Mouse (Mus musculus) forebrain, embryonic 12.5 days (tissue): Measurements from ENCODE around the gene Mcrip1. TPM values are rescaled to one million over a fixed set of nuclear protein-coding genes. Genes with fewer than 3 reads are reported as not detected.
"Not testable (repeated sequence)": the region's sequence is repeated elsewhere in the genome, so short reads cannot be mapped to it uniquely, and the experiment has no call there.

Experiments used
- ATAC-seq: fragments of 200-750 bp; cut with Nextera tagmentation; 2 replicates; pipeline ENCODE4 v1.8.0; 2017; ENCODE audit warnings: moderate TSS enrichment; ENCODE audit not compliant: low FRiP score
- H3K27ac ChIP-seq: fragments of 300-500 bp; sonication (generic); 2 replicates; pipeline ENCODE4 v1.5.1; 2016; ENCODE audit warnings: mild to moderate bottlenecking
- H3K27me3 ChIP-seq: fragments of 300-500 bp; sonication (generic); 2 replicates; pipeline ENCODE4 v1.6.1; 2016; ENCODE audit warnings: mild to moderate bottlenecking
- H3K36me3 ChIP-seq: fragments of 300-500 bp; sonication (generic); replicated peaks from 2 replicates; pipeline ENCODE4 v1.6.1; 2016; ENCODE audit warnings: mild to moderate bottlenecking
- H3K4me1 ChIP-seq: fragments of 300-500 bp; sonication (generic); 2 replicates; pipeline ENCODE4 v1.6.1; 2016
- H3K4me2 ChIP-seq: fragments of 300-500 bp; sonication (generic); 2 replicates; pipeline ENCODE4 v1.6.1; 2016; ENCODE audit warnings: mild to moderate bottlenecking, moderate library complexity
- H3K4me3 ChIP-seq: fragments of 300-500 bp; sonication (generic); replicated peaks from 2 replicates; pipeline ENCODE4 v1.5.1; 2016; ENCODE audit warnings: mild to moderate bottlenecking
- H3K9ac ChIP-seq: fragments of 300-500 bp; sonication (generic); 2 replicates; pipeline ENCODE4 v1.6.1; 2016; ENCODE audit warnings: mild to moderate bottlenecking
- H3K9me3 ChIP-seq: fragments of 300-500 bp; sonication (generic); 2 replicates; pipeline ENCODE4 v1.6.1; 2016
- WGBS: fragments of 180-500 bp; shearing (Covaris S2); methylation state at CpG from one replicate; pipeline ENCODE4 v1.1.7; 2016; 5-methylcytosine and 5-hydroxymethylcytosine counted together
- polyA plus RNA-seq: library from polyadenylated mRNA; unstranded; fragments of >200 nt; fragmentation: Nextera tagmentation; extraction: Ambion mirVana; gene quantifications from 2 replicates; pipeline ENCODE4 v1.2.1, GENCODE M21; 2016

Mcrip1 gene
- 209 and 214 TPM in 2 replicates for polyA plus RNA-seq

DNA sequence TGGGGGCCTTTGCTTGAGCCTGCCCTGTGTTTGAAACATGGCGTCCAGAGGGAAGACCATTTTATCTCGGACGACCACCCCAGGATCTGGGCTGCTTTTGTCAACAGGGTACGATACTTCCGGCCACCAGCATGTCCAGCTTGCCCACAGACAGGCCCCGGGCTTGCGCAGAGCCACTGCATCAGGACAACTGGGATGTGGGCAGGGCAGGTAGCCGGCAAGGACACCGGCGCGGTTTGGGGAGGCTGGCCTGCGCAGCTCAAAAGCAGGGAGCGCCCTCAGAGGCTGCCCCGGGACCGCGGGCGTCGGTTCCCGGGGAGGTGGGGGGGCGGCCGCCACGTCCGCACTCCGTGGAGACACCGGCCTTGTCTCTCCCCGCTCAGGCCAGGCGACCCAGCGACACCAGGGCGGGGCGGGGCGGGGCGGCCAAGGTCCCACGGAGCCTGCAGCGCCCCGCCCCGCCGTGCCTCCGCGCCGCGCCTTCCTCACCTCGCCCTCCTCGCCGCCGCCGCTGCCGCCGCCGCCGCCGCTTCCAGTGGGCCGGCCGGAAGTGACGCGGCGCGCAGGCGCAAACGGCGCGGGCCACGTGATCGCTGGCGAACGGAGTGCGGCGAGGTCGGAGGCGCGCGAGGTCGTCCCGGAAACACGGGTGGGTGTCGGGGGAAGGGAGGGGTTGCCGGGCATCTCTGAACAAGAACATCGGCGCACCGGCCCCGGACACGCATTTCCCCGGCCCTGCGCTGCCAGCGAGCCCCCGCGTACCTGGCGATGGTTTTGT lies at the start of gene Mcrip1:
Gene Mcrip1, minus strand, starts transcription at position 560 of the 778 bp plus-strand sequence.
- H3K4me3 ChIP-seq, result peak within 1 kb of the TSS; percentile 98
- WGBS, result 2% methylated on average over 77 of the region's 87 CpGs
- peak; percentile 90 for ATAC-seq

DNA sequence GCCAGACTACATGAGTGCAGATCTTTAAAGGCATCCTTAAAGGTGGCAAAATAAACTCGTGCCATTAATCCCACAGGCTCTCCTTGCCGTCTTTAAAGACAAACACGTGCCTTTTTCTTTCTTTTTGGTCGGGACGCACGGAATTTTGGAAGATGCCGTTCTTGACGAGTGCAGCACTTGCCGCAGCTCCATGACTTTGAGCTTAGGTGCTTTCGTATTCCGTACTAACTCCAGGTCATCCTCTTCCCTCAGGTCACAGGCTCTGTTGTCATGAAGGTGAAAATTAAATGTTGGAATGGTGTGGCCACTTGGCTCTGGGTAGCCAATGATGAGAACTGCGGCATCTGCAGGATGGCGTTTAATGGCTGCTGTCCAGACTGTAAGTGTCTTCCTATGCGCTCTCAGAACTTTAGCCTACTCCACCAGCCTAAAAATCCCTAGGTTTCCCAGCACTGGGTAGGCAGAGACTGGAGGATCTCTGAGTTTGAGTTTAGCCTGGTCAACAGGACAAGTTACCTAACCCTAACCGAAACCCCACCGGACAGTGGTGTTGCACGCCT lies 49.5 kb upstream of the Mcrip1 start:
- Histone ChIP-seq H3K4me2 (peak overlapping the region; percentile 97), H3K27me3 (no peaks in the 10 kb centered on the region), H3K27ac (peak overlapping the region; percentile 90), H3K4me3 (peak overlapping the region; percentile 100), H3K9me3 (no peaks in the 10 kb centered on the region), H3K9ac (peak overlapping the region; percentile 100), H3K36me3 (peaks cover 63% of the 10 kb centered on the region), H3K4me1 (peaks cover 32% of the 10 kb centered on the region)
- 51% methylated on average over 17 of the region's 17 CpGs for WGBS
- ATAC-seq, result no peak

More for the DNA sequence above, at the start of gene Mcrip1:
- no peaks in the 10 kb centered on the region for H3K27me3 ChIP-seq
- H3K4me1 ChIP-seq, result peaks cover 27% of the 10 kb centered on the region
- no peaks in the 10 kb centered on the region for H3K9me3 ChIP-seq
- H3K27ac ChIP-seq, result peak within 1 kb of the TSS; percentile 88
- H3K9ac ChIP-seq, result peak within 1 kb of the TSS; percentile 99
- peak within 1 kb of the TSS; percentile 76 for H3K4me2 ChIP-seq
- peaks cover 6% of the 10 kb centered on the region for H3K36me3 ChIP-seq

DNA sequence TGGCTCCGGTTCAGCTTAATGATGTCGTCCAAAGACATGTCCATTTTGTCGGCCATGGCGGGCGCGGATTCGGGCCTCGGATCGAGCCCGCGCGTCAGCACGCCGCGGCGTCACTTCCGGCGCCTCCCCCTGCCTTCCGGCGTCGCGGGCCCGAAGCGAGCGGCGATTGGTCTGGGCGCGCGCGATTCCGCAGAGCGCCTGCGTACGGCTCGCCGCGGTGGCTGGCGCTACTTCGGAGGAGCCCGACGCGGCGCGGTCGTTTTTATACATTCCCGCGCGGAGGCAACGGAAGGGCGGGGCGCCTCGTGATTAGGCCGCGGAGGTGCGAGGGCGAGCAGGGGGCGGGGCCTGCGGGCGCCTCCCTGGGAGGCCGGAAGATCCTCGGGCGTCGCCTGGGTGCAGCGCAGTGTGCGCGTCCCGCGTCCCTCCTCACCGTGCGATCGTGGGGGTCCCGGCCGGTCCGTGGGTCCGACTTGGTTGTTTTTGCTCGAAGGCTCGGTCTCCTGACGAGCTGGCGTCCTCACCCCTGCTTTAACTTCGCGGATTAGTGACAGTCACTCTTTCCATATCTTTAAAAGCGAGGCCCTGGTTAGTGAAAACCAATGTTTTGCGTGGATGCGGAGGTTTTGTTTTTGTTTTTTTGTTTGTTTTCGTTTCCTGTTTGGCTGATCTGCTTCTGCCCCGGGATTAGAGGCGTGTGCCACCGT lies 48.9 kb upstream of the Mcrip1 start, which contains the start of the genes Alyref and Anapc11:
Gene Alyref, minus strand, starts transcription at position 83 of the 707 bp plus-strand sequence.
Gene Anapc11, plus strand, starts transcription at position 139 of the 707 bp plus-strand sequence.
- H3K36me3 ChIP-seq, result peaks cover 63% of the 10 kb centered on the region
- peaks cover 32% of the 10 kb centered on the region for H3K4me1 ChIP-seq
- under 1% methylated on average over 86 of the region's 88 CpGs for WGBS
- H3K27me3 ChIP-seq, result no peaks in the 10 kb centered on the region
- H3K27ac ChIP-seq, result peak within 1 kb of the TSS; percentile 90
- H3K4me3 ChIP-seq, result peak within 1 kb of the TSS; percentile 100
- peak; percentile 98 for ATAC-seq
- H3K4me2 ChIP-seq, result peak within 1 kb of the TSS; percentile 97
- no peaks in the 10 kb centered on the region for H3K9me3 ChIP-seq
- H3K9ac ChIP-seq, result peak within 1 kb of the TSS; percentile 100

DNA sequence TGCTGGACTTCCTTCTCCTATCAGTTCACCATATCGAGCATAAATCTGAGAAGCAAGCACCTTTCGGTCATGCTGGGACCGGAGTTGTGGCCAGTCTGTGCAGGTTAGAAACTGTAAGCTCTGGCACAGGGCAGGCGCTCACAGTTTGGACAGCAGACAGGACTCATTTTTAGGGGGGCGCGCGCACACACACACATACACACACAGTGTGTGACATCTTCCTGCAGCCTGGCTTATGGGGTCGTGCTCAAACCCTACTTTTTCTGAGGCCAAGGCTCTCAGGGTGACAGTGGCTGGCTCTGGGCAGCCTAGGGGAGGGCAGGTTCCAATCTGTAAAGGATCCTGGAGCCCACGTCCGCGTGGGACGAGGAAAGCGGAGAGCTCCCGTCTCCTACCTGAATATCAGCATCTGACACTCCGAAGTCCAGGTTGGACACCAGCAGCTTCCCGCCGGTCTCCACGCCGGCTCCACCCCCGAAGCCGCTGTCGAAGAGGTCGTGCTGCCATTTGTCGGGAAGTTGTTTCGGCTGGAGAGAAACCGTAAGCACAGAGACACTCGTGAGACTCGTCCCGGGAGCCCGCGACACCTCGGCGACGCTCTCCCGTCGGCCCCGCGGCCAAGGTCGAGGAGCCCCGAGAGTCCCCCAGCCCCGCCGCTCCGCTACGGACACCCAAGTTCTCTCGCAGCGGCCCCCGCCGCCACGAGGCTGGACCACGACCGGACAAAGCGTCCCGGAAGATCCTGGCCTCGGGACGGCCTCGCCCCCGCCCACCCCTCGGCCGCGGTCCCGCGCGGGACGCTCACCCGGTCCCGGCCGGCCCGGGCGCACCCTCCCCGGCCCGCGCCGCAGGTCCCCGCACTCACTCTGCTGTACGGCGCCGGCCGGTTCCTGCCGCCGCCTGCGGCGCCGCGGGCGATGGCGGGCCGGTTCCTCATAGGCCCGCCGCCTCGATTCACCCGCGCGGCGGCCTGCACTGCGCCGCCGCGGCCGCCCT lies 48.0 kb upstream of the Mcrip1 start:
- peak overlapping the region; percentile 100 for H3K4me3 ChIP-seq
- peaks cover 32% of the 10 kb centered on the region for H3K4me1 ChIP-seq
- no peak for ATAC-seq
- peak overlapping the region; percentile 97 for H3K4me2 ChIP-seq
- H3K36me3 ChIP-seq, result peaks cover 63% of the 10 kb centered on the region
- peak overlapping the region; percentile 100 for H3K9ac ChIP-seq
- peak overlapping the region; percentile 90 for H3K27ac ChIP-seq
- 5% methylated on average over 92 of the region's 99 CpGs for WGBS
- H3K27me3 ChIP-seq, result no peaks in the 10 kb centered on the region
- no peaks in the 10 kb centered on the region for H3K9me3 ChIP-seq

DNA sequence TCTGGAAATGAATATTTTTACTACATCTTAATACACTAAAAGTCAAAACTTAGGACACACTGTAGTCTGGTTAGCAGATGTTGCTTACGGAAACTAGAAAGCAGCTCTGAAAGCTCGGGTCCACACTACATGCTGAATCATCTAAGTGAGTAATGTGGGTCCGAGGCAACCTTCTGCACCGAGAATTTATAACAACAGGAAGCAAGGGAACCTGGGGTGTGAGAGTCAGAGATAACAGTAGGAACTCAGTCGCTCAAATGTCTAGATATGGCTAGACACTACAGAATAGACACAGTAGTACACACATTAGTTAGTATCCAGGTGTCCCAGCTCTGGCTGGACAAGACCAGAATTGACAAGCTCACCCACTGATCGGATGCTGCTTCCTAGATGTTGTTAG lies 39.0 kb upstream of the Mcrip1 start:
- ATAC-seq, result no peak
- H3K9ac ChIP-seq, result no peak overlapping the region
- no peak overlapping the region for H3K4me2 ChIP-seq
- H3K4me3 ChIP-seq, result no peak overlapping the region
- WGBS, result 96% methylated on average over 6 of the region's 6 CpGs
- no peak overlapping the region for H3K27ac ChIP-seq
- 0 out of 2 replicates have a peak, but pooled peaks cover 4% of the 10 kb centered on the region for H3K9me3 ChIP-seq
- H3K36me3 ChIP-seq, result peaks cover 97% of the 10 kb centered on the region
- H3K4me1 ChIP-seq, result no peaks in the 10 kb centered on the region
- H3K27me3 ChIP-seq, result no peaks in the 10 kb centered on the region

DNA sequence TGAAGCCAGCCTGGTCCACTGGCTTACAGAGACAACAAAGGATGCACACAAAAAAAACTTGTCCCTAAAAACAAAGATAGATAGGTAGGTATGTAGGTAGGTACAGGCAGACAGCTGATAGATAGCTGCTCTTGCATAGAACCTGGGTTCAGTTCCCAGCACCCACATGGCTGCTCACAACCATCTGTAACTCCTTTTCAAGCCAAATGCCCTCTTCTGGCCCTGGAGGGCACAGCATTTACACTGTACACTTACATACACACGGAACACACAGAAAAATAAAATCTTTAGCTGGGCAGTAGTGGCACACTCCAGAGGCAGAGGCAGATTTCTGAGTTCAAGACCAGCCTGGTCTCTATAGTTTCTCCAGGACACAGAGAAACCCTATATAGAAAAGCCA lies 34.4 kb upstream of the Mcrip1 start:
- Histone ChIP-seq H3K4me1 (peaks cover 25% of the 10 kb centered on the region), H3K27ac (no peak overlapping the region), H3K27me3 (no peaks in the 10 kb centered on the region), H3K4me3 (no peak overlapping the region), H3K9me3 (0 out of 2 replicates have a peak, but pooled peaks cover 4% of the 10 kb centered on the region), H3K36me3 (peaks cover 62% of the 10 kb centered on the region), H3K4me2 (no peak overlapping the region), H3K9ac (no peak overlapping the region)
- ATAC-seq, result no peak
- 100% methylated on average over 1 of the region's 1 CpGs for WGBS

DNA sequence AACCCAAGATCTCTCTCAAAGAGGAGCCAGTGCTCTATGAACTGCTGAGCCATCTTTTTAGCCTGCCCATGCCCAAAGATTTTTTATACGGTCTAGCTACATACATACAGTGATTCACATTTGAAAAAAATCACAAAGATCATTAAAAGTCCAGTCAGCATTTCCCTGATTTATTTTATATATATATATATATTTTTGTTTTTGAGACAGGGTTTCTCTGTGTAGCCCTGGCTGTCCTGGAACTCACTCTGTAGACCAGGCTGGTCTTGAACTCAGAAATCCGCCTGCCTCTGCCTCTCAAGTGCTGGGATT lies 33.4 kb upstream of the Mcrip1 start:
- not testable (repeated sequence) for H3K9ac ChIP-seq, ATAC-seq, H3K27ac ChIP-seq, H3K4me2 ChIP-seq, H3K9me3 ChIP-seq, H3K27me3 ChIP-seq, H3K4me3 ChIP-seq
- peaks cover 62% of the 10 kb centered on the region for H3K36me3 ChIP-seq
- peaks cover 25% of the 10 kb centered on the region for H3K4me1 ChIP-seq
- WGBS, result 94% methylated on average over 2 of the region's 2 CpGs

DNA sequence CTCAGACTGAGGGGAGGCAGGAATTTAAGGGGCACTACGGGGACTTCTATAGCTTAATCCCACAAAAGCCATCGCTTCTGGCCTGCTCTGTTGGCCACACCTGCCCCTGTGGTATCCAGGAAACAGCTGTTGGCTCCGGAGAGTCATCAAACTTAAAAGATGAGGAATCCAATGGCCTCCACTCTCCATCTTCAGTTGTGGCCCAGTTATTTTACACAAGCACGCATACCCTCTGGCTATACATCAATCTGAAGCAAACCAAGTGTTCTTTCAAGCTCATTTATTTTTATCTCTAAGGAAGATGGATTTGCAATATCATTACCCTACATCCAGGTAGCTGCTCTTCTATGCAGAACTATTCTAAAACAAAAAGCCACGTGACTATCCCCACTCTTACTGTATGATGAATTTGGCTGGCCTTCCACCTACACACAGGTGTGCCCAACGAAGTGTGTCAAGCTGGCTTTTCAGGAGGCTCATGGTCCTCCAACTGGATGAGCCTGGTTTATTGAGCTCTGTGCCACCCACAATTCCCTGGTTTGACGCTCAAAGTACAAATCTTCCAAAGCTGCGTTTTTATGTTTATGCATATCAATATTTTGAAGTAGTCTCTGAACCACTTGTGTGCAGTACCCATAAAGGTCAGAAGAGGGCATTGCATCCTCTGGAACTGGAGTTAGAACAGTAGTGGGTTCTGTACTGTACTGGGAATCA lies 32.9 kb upstream of the Mcrip1 start:
- peak overlapping the region; percentile 96 for H3K4me3 ChIP-seq
- no peaks in the 10 kb centered on the region for H3K27me3 ChIP-seq
- peaks cover 25% of the 10 kb centered on the region for H3K4me1 ChIP-seq
- H3K4me2 ChIP-seq, result peak overlapping the region; percentile 99
- WGBS, result 77% methylated on average over 8 of the region's 8 CpGs
- H3K36me3 ChIP-seq, result peaks cover 62% of the 10 kb centered on the region
- H3K27ac ChIP-seq, result peak overlapping the region; percentile 93
- peak overlapping the region; percentile 94 for H3K9ac ChIP-seq
- no peak for ATAC-seq
- H3K9me3 ChIP-seq, result 0 out of 2 replicates have a peak, but pooled peaks cover 4% of the 10 kb centered on the region

DNA sequence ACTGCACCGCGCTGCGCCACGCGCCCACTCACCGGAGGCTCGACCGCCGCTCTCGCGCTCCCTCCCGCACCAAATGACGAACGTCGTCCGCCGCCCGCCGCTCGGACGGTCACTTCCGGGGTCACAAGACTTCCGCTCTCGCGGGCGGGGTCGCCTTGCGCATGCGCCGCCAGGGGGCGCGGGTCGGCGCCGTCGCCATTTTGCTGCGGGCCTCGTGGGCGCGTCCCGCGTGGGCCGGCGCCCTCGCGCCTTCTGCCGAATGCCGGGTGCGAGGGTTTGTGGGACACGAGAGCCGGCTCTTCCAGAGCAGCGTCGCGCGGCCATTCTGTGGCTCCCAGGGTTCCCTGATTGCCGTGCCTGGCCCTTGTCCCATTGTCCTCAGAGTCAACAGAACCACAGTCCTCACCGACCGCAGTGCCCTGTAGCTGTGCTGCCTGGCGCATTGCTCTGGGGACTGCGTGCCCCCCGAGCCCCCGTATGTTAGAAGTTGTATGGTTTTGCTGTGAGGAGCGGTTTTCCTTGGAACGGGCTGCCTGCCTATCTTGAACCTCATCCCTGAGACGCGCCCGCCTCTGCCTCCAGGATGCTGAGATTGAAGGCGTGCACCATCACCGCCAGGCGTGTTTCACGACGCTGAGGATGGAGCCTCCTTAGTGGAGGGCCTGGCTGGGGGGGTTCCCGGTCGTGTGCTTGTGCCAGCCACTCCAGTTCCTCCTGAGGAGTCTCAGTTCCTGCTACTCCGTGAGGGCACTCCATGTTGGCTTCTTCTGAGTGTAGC lies 32.2 kb upstream of the Mcrip1 start, which contains the start of gene Arhgdia:
Gene Arhgdia, minus strand, starts transcription at position 135 of the 778 bp plus-strand sequence.
- peak within 1 kb of the TSS; percentile 96 for H3K4me3 ChIP-seq
- no peaks in the 10 kb centered on the region for H3K27me3 ChIP-seq
- peak within 1 kb of the TSS; percentile 94 for H3K9ac ChIP-seq
- 0 out of 2 replicates have a peak, but pooled peaks cover 4% of the 10 kb centered on the region for H3K9me3 ChIP-seq
- H3K4me2 ChIP-seq, result peak within 1 kb of the TSS; percentile 99
- peak; percentile 65 for ATAC-seq
- 4% methylated on average over 70 of the region's 75 CpGs for WGBS
- H3K27ac ChIP-seq, result peak within 1 kb of the TSS; percentile 93
- peaks cover 62% of the 10 kb centered on the region for H3K36me3 ChIP-seq
- H3K4me1 ChIP-seq, result peaks cover 25% of the 10 kb centered on the region

DNA sequence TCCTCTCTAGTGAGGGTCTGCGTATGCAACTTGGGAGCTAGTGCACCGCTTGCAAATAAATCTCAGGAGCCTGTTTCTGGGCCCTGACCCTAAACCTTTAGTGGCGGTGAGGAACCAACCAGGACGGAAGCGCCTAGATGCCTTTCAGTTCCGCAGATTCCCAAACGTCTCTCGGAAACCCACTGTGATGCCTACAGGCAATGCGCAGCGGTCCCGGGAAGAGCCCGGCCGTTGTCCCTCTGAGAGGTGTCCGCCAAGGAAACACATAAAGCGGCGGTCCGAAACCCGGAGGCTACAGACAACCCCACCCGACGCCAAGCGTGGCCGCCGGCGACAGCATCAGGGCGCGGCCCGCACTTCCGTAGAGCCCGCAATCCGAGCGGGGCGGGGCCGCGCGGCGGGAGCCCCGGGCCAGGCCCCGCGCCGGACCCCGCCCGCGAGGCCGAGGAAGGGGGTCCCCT lies 31.4 kb upstream of the Mcrip1 start:
- peaks cover 55% of the 10 kb centered on the region for H3K36me3 ChIP-seq
- ATAC-seq, result peak; percentile 55
- peak overlapping the region; percentile 96 for H3K4me3 ChIP-seq
- WGBS, result 1% methylated on average over 43 of the region's 44 CpGs
- H3K27ac ChIP-seq, result peak overlapping the region; percentile 93
- no peaks in the 10 kb centered on the region for H3K27me3 ChIP-seq
- H3K9me3 ChIP-seq, result 0 out of 2 replicates have a peak, but pooled peaks cover 4% of the 10 kb centered on the region
- peak overlapping the region; percentile 94 for H3K9ac ChIP-seq
- peak overlapping the region; percentile 99 for H3K4me2 ChIP-seq
- peaks cover 25% of the 10 kb centered on the region for H3K4me1 ChIP-seq
